Mouse (Mus musculus) liver, postnatal 0 days (tissue): ENCODE measurements at regions not wholly inside any gene's neighbourhood (a gene's known extent, or its start where the extent isn't known, plus 50 kb on each side); places are given as distances from the start of the nearest gene placed in this dataset.

Experiments used
- ATAC-seq: fragments of 200-750 bp; cut with Nextera tagmentation; 2 replicates; pipeline ENCODE4 v1.8.0; 2017; ENCODE audit warnings: mild to moderate bottlenecking, moderate library complexity
- DNase-seq: peaks from one replicate; pipeline ENCODE4 v3.0.0-alpha.2; 2016
- H3K27ac ChIP-seq: fragments of 300-500 bp; sonication (generic); 2 replicates; pipeline ENCODE4 v1.5.1; 2014; ENCODE audit warnings: antibody characterized with exemption, moderate library complexity, mild to moderate bottlenecking, low read depth
- H3K27me3 ChIP-seq: fragments of 300-500 bp; sonication (generic); 2 replicates; pipeline ENCODE4 v1.6.1; 2014; ENCODE audit warnings: low read length, control low read depth, mixed read lengths; ENCODE audit not compliant: insufficient read depth
- H3K36me3 ChIP-seq: fragments of 300-500 bp; sonication (generic); replicated peaks from 2 replicates; pipeline ENCODE4 v1.6.1; 2014; ENCODE audit warnings: mild to moderate bottlenecking, control low read depth, low read length, moderate library complexity, mixed read lengths; ENCODE audit not compliant: insufficient read depth
- H3K4me1 ChIP-seq: fragments of 300-500 bp; sonication (generic); 2 replicates; pipeline ENCODE4 v1.6.1; 2014; ENCODE audit warnings: antibody characterized with exemption, mild to moderate bottlenecking, control low read depth; ENCODE audit not compliant: insufficient read depth
- H3K4me2 ChIP-seq: fragments of 300-500 bp; sonication (generic); 2 replicates; pipeline ENCODE4 v1.6.1; 2014; ENCODE audit warnings: low read depth, mild to moderate bottlenecking, low read length, moderate library complexity, mixed read lengths
- H3K4me3 ChIP-seq: fragments of 300-500 bp; sonication (generic); 2 replicates; pipeline ENCODE4 v1.5.1; 2014; ENCODE audit warnings: low read depth, low read length
- H3K9ac ChIP-seq: fragments of 300-500 bp; sonication (generic); replicated peaks from 2 replicates; pipeline ENCODE4 v1.6.1; 2014; ENCODE audit warnings: mild to moderate bottlenecking, moderate library complexity
- H3K9me3 ChIP-seq: fragments of 300-500 bp; sonication (generic); 2 replicates; pipeline ENCODE4 v1.6.1; 2016; ENCODE audit warnings: mild to moderate bottlenecking, control low read depth, low read length, mixed read lengths
- CTCF ChIP-seq: sonication (generic); IDR thresholded peaks from 2 replicates; pipeline ENCODE4 v1.5.1; 2016; ENCODE audit warnings: antibody characterized with exemption, low read depth
- EP300 ChIP-seq: IDR thresholded peaks from 2 replicates; pipeline ENCODE4 v1.6.1; 2016; ENCODE audit warnings: antibody characterized with exemption, low read depth, mild to moderate bottlenecking
- WGBS: fragments of 180-500 bp; shearing (Covaris S2); extraction: QIAGEN DNeasy Blood & Tissue Kit; methylation state at CpG from one replicate; pipeline ENCODE4 v1.1.7; 2014; ENCODE audit not compliant: insufficient replicate concordance; 5-methylcytosine and 5-hydroxymethylcytosine counted together

DNA sequence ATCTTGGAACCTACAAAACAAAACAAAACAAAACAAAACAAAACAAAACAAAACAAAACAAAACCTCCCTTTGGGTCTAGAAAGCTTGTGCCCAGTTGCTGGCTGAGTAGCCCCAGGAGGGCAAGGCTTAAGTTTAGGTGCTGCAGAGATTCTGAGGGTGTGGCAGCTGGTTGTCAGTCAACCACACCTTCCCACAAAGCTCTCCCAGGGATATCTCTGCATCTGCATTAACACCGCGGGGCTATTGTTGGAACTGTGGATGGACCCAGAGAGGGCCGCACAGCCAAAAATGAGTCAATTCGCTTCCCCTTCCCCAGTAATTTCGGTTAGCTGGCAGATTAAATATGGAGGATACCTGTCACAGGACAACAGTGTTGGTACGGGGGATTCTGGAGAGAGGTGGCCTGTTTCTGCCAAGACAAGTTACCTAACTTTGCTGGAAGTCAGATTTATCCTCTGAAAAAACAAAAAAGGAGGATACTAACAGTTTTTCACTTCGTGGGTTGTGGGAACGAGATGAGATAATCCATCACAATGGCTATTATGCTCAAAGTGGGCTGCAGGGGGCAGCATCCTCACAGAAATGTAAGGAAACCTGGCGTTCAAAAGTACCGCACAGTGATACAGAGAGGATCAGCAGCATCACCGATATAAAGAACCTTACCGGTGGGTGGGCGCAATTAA lies 96.7 kb downstream of the 1500009L16Rik start:
- TF ChIP-seq CTCF = peak; percentile 79
- TF ChIP-seq EP300 = no peak
- Histone ChIP-seq H3K4me3 (no peak overlapping the region), H3K36me3 (no peaks in the 10 kb centered on the region), H3K27ac (no peak overlapping the region), H3K9me3 (no peaks in the 10 kb centered on the region), H3K9ac (no peak overlapping the region), H3K4me2 (no peak overlapping the region), H3K27me3 (peaks cover 8% of the 10 kb centered on the region; the same call in 1 of the 2 replicates), H3K4me1 (no peaks in the 10 kb centered on the region)
- no peak for ATAC-seq
- DNase-seq = peak; percentile 73
- 11% methylated on average over 13 of the region's 13 CpGs for WGBS

DNA sequence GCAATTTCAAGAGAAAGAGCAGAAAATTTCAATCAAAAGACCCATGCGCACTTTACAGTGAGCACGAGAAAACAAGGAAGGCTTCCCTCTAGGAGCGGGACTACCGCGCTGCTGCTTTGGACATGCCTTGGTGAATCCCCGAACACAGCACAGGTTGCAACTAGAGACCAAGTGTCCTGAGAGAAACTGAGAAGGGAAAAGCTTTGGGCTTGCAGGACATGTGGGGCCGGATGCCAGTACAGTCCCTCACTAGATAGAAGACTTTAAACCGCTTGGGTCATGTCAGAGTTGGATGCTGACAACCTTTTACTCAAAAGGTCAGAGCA lies 97.2 kb downstream of the 1500009L16Rik start:
- no peak for ATAC-seq
- no peak for TF ChIP-seq CTCF
- no peak for TF ChIP-seq EP300
- peaks cover 8% of the 10 kb centered on the region; the same call in 1 of the 2 replicates for H3K27me3 ChIP-seq
- no peaks in the 10 kb centered on the region for H3K9me3 ChIP-seq
- no peak overlapping the region for H3K27ac ChIP-seq
- no peak overlapping the region for H3K4me2 ChIP-seq
- 82% methylated on average over 8 of the region's 8 CpGs for WGBS
- no peaks in the 10 kb centered on the region for H3K4me1 ChIP-seq
- H3K9ac ChIP-seq = no peak overlapping the region
- no peak for DNase-seq
- H3K4me3 ChIP-seq = no peak overlapping the region
- no peaks in the 10 kb centered on the region for H3K36me3 ChIP-seq

DNA sequence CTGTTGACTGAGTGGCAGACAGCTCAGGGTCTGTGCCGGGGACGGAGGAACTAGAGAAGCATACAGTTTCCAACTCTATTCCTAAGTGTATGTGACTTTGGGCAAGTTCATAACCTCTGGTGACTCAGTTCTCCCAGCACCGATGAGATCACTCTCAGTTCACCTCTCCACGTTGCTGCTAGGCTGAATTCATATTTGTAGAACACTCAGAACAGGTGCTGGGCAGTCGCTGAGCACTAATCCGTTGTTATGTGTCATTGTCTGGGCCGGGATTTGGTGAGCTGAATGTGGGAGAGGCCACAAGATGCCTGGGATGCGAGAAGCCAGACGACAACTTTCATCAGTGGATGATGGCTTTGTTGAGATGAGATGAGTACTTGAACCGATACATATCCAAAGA lies 98.4 kb downstream of the 1500009L16Rik start:
- Histone ChIP-seq H3K27ac (no peak overlapping the region), H3K9me3 (no peaks in the 10 kb centered on the region), H3K27me3 (peaks cover 8% of the 10 kb centered on the region; the same call in 1 of the 2 replicates), H3K4me1 (no peaks in the 10 kb centered on the region), H3K9ac (no peak overlapping the region), H3K4me2 (no peak overlapping the region), H3K4me3 (no peak overlapping the region), H3K36me3 (no peaks in the 10 kb centered on the region)
- TF ChIP-seq CTCF = no peak
- no peak for TF ChIP-seq EP300
- no peak for DNase-seq
- ATAC-seq = no peak
- WGBS = 68% methylated on average over 10 of the region's 10 CpGs

DNA sequence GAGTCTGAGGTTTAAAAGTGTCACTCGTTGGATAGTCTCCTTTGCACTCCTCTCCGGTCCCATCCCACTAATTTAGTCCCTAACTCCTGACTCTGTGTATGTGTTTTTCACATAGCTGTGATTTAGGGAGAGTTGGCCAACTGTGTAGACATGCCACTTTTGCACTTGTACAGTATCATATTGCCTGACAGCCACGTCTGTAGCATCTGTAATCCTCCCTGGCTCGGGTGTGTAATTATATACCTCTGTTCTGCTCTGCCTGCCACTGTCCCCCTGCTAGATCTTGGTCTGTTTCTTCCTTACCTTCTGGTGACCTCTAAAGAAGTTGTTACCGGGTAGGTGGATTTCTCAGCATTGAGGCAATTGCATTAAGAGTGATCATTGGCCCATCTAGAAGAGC lies 103.4 kb downstream of the 1500009L16Rik start:
- no peak for ATAC-seq
- DNase-seq = no peak
- Histone ChIP-seq H3K9ac (no peak overlapping the region), H3K27me3 (no peaks in the 10 kb centered on the region), H3K4me2 (no peak overlapping the region), H3K4me3 (no peak overlapping the region), H3K36me3 (no peaks in the 10 kb centered on the region), H3K27ac (no peak overlapping the region), H3K4me1 (no peaks in the 10 kb centered on the region), H3K9me3 (no peaks in the 10 kb centered on the region)
- TF ChIP-seq CTCF (no peak), EP300 (no peak)
- WGBS = 72% methylated on average over 5 of the region's 5 CpGs

DNA sequence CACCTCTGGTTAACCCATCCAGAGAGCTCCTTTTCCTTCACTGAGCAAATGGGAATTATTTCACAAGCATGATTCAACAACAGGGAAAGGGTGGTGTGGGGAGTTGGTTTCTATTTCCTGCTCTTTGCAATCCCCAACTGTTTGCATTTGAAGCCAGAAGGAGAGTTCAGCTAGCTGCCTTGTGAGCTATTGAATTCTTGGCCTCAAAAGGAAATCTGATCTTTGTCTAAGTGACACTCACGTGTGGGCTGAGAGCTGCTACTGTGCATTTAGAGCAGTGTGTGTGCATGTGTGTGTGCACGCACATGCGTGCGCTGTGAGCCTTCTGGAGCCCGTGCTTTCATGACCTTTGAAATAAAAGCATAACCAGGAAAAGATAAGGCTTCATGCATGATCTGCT lies 113.7 kb downstream of the 1500009L16Rik start:
- Histone ChIP-seq H3K27ac (no peak overlapping the region), H3K9me3 (no peaks in the 10 kb centered on the region), H3K4me1 (no peaks in the 10 kb centered on the region), H3K9ac (no peak overlapping the region), H3K27me3 (no peaks in the 10 kb centered on the region), H3K36me3 (no peaks in the 10 kb centered on the region), H3K4me2 (no peak overlapping the region), H3K4me3 (no peak overlapping the region)
- DNase-seq (no peak), ATAC-seq (no peak)
- TF ChIP-seq EP300 (no peak), CTCF (no peak)
- WGBS = 65% methylated on average over 5 of the region's 5 CpGs

DNA sequence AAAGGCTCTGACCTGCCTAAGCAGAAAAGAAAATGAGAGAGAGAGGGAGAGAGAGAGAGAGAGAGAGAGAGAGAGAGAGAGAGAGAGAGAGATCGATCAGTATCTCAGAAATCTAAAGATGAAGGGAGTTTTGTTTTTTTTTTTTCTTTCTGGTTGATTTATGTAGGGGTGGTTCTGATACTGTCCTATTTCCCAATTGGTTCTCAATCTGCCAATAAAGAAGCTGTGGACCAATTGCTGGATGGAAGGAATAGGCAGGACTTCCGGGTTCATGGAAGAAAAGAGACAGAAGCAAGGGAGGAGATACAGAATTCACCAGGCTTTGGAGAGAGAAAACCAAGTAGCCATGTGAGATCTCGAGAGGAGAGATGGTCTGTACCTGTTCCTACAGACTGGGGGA lies 117.6 kb downstream of the 1500009L16Rik start:
- DNase-seq (no peak), ATAC-seq (no peak)
- Histone ChIP-seq H3K9ac (no peak overlapping the region), H3K27me3 (no peaks in the 10 kb centered on the region), H3K4me2 (no peak overlapping the region), H3K4me3 (no peak overlapping the region), H3K27ac (no peak overlapping the region), H3K4me1 (no peaks in the 10 kb centered on the region), H3K9me3 (0 out of 2 replicates have a peak, but pooled peaks cover 4% of the 10 kb centered on the region), H3K36me3 (no peaks in the 10 kb centered on the region)
- 61% methylated on average over 3 of the region's 3 CpGs for WGBS
- TF ChIP-seq EP300 (no peak), CTCF (no peak)

DNA sequence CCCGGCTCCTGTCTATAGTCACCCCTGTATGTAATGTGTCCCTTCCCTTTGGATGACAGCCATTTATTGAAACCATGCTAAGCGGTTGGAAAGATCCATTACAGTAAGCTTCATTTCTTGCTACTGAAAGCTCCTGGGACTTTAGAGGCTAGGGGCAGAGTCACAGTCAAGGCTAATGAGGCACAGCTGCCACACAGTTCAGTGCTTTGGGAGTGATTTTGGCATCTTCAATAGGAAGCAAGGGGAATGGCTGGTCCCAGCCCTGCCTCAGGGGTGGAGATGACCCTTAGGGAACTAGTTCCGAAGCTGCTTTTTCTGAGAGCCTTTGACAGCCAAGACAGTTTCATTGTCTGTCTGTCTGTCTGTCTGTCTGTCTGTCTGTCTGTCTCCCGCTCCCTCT lies 128.2 kb downstream of the 1500009L16Rik start:
- Histone ChIP-seq H3K4me2 (no peak overlapping the region), H3K27me3 (no peaks in the 10 kb centered on the region), H3K36me3 (no peaks in the 10 kb centered on the region), H3K4me1 (no peaks in the 10 kb centered on the region), H3K27ac (no peak overlapping the region), H3K9ac (no peak overlapping the region), H3K4me3 (no peak overlapping the region), H3K9me3 (no peaks in the 10 kb centered on the region)
- no peak for DNase-seq
- ATAC-seq = no peak
- TF ChIP-seq CTCF = no peak
- TF ChIP-seq EP300 = no peak
- 76% methylated on average over 4 of the region's 4 CpGs for WGBS
